Mouse (Mus musculus): ENCODE data around the gene Nbeal2.
A peak's percentile ranks its signal among the peaks of the same experiment; 100 is the strongest.
"Not testable (repeated sequence)": the region's sequence is repeated elsewhere in the genome, so short reads cannot be mapped to it uniquely, and the experiment has no call there.

Nbeal2 gene

GRCm38 (mm10) chr9:110653655-110654461, at the start of gene Nbeal2:
TSS of gene Nbeal2 (minus strand) at chr9:110654161.
- peak; percentile 82 to 90 for DNase-seq (ENCODE audit: low spot score in 2 of 2)

GRCm38 (mm10) chr9:110702848-110703247, 48.9 kb upstream of the Nbeal2 start:
- DNase-seq (ENCODE audit: low spot score in 2 of 2), result no peak

GRCm38 (mm10) chr9:110701114-110702032, 47.4 kb upstream of the Nbeal2 start:
- DNase-seq (ENCODE audit: low spot score in 2 of 2), result no peak

GRCm38 (mm10) chr9:110699574-110699973, 45.6 kb upstream of the Nbeal2 start:
- DNase-seq (ENCODE audit: low spot score in 2 of 2), result no peak

GRCm38 (mm10) chr9:110697465-110697864, 43.5 kb upstream of the Nbeal2 start:
- no peak for DNase-seq (ENCODE audit: low spot score in 2 of 2)

GRCm38 (mm10) chr9:110696427-110696826, 42.5 kb upstream of the Nbeal2 start:
- DNase-seq (ENCODE audit: low spot score in 2 of 2), result no peak

GRCm38 (mm10) chr9:110695165-110695755, 41.3 kb upstream of the Nbeal2 start:
- DNase-seq (ENCODE audit: low spot score in 2 of 2), result no peak

GRCm38 (mm10) chr9:110689261-110689779, 35.4 kb upstream of the Nbeal2 start:
- no peak for DNase-seq (ENCODE audit: low spot score in 2 of 2)

GRCm38 (mm10) chr9:110687846-110688245, 33.9 kb upstream of the Nbeal2 start:
- DNase-seq (ENCODE audit: low spot score in 2 of 2), result no peak

GRCm38 (mm10) chr9:110687061-110687460, 33.1 kb upstream of the Nbeal2 start:
- no peak for DNase-seq (ENCODE audit: low spot score in 2 of 2)

GRCm38 (mm10) chr9:110686472-110686871, 32.5 kb upstream of the Nbeal2 start:
- DNase-seq (ENCODE audit: low spot score in 2 of 2), result no peak

- no peak for DNase-seq (ENCODE audit: low spot score in 2 of 2)
Measured at GRCm38 (mm10) chr9:110685591-110685990, 31.6 kb upstream of the Nbeal2 start.

- no peak for DNase-seq (ENCODE audit: low spot score in 2 of 2)
Measured at GRCm38 (mm10) chr9:110685187-110685586, 31.2 kb upstream of the Nbeal2 start.

GRCm38 (mm10) chr9:110684100-110684831, 30.3 kb upstream of the Nbeal2 start:
- DNase-seq (ENCODE audit: low spot score in 2 of 2), result no peak

- no peak for DNase-seq (ENCODE audit: low spot score in 2 of 2)
Measured at GRCm38 (mm10) chr9:110683574-110684099, 29.7 kb upstream of the Nbeal2 start.

GRCm38 (mm10) chr9:110682697-110683096, 28.7 kb upstream of the Nbeal2 start:
- not testable (repeated sequence) for DNase-seq (ENCODE audit: low spot score in 2 of 2)

GRCm38 (mm10) chr9:110682255-110682654, 28.3 kb upstream of the Nbeal2 start:
- DNase-seq (ENCODE audit: low spot score in 2 of 2), result no peak

GRCm38 (mm10) chr9:110681817-110682216, 27.9 kb upstream of the Nbeal2 start:
- no peak for DNase-seq (ENCODE audit: low spot score in 2 of 2)

- DNase-seq (ENCODE audit: low spot score in 2 of 2), result no peak
Measured at GRCm38 (mm10) chr9:110680736-110681507, 27.0 kb upstream of the Nbeal2 start.

- no peak for DNase-seq (ENCODE audit: low spot score in 2 of 2)
Measured at GRCm38 (mm10) chr9:110678886-110679285, 24.9 kb upstream of the Nbeal2 start.

Data from spleen, postnatal 10 days (tissue).